Mouse (Mus musculus): ENCODE results near the gene Kctd19. TPM values are rescaled to one million over a fixed set of nuclear protein-coding genes. Genes with fewer than 3 reads are reported as not detected.

The Kctd19 gene
- polyA plus RNA-seq, 2 experiments = not detected

DNA sequence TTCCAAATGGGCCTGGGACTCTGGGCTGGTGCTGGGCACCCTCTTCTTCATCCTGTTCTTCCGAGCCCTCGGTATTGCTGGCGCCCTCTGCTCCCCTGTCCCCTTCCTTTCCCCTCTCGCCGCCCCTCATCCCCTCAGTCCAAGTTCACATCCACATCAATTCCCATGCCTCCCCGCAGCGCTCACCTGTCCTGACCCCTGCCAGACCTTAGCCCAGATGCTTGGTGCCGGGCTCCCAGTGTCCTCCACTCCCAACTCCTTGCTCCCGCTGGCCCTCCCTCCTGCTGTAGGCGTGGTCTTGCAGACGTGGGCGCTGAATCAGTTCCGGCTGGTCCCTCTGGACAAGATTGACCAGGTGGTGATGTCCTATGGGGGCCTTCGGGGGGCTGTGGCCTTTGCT lies 56.6 kb downstream of the Kctd19 start:
- Histone ChIP-seq H3K27ac (no peak overlapping the region), H3K9ac (replicated peaks) (no peak overlapping the region), H3K27me3 (ENCODE audit: control insufficient read depth, insufficient read depth, low read length) (no peaks in the 10 kb centered on the region), H3K36me3 (replicated peaks; ENCODE audit: control insufficient read depth, insufficient read depth, low read depth) (no peaks in the 10 kb centered on the region), H3K4me3 (ENCODE audit: insufficient read depth in 1 of 2, low read depth in 2 of 2, low read length in 2 of 2) (no peak overlapping the region), H3K4me2 (ENCODE audit: low read depth) (no peak overlapping the region), H3K9me3 (ENCODE audit: control insufficient read depth, low read length) (no peaks in the 10 kb centered on the region), H3K4me1 (replicated peaks; ENCODE audit: control insufficient read depth in 2 of 2, insufficient read depth in 2 of 2, low read length in 1 of 2) (0 out of 4 replicates have a peak, but pooled peaks cover 0 to 4% of the 10 kb centered on the region in 2 experiments)
- DNase-seq (ENCODE audit: low read depth in 3 of 3, low spot score in 3 of 3) (no peak), ATAC-seq (ENCODE audit: insufficient read depth) (no peak)
- TF ChIP-seq CTCF (IDR thresholded peaks at IDR 0.05; ENCODE audit: low read depth) (no peak), EP300 (IDR thresholded peaks at IDR 0.05; ENCODE audit: low read depth) (no peak)
- WGBS (ENCODE audit: insufficient replicate concordance) = 74% methylated on average over 14 of the region's 14 CpGs

GRCm38 (mm10) chr8:105355179-105356024 lies 57.9 kb downstream of the Kctd19 start:
- no peak overlapping the region for H3K4me2 ChIP-seq (ENCODE audit: low read depth)
- H3K9ac ChIP-seq (replicated peaks) = no peak overlapping the region
- DNase-seq (ENCODE audit: low read depth in 3 of 3, low spot score in 3 of 3) = no peak
- no peaks in the 10 kb centered on the region for H3K9me3 ChIP-seq (ENCODE audit: control insufficient read depth, low read length)
- no peak overlapping the region for H3K4me3 ChIP-seq (ENCODE audit: insufficient read depth in 1 of 2, low read depth in 2 of 2, low read length in 2 of 2)
- H3K4me1 ChIP-seq (replicated peaks; ENCODE audit: control insufficient read depth in 2 of 2, insufficient read depth in 2 of 2, low read length in 1 of 2) = 0 out of 4 replicates have a peak, but pooled peaks cover 0 to 4% of the 10 kb centered on the region in 2 experiments
- 42% methylated on average over 26 of the region's 26 CpGs for WGBS (ENCODE audit: insufficient replicate concordance)
- no peaks in the 10 kb centered on the region for H3K36me3 ChIP-seq (replicated peaks; ENCODE audit: control insufficient read depth, insufficient read depth, low read depth)
- no peak for ATAC-seq (ENCODE audit: insufficient read depth)
- no peak overlapping the region for H3K27ac ChIP-seq
- peaks cover 11% of the 10 kb centered on the region for H3K27me3 ChIP-seq (ENCODE audit: control insufficient read depth, insufficient read depth, low read length)
- TF ChIP-seq CTCF (IDR thresholded peaks at IDR 0.05; ENCODE audit: low read depth) (no peak), EP300 (IDR thresholded peaks at IDR 0.05; ENCODE audit: low read depth) (no peak)

DNA sequence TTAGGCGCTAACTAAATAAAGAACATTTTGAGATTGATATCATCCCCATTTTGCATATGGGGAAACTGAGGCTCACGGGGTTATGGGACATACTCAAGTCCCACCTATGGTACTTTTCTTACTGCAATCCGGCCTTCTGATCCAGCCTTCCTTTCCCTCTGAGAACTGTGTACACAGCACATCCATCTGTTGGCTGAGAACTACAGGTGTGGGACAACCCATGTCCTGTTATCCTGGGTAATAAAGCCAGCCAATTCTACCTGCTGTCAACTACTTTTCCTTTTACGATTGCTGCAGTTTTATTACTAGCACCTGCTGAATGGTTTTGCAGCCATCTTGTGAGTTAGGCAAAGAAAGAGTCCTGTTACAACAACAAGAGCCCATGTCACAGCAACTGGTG lies 58.8 kb downstream of the Kctd19 start:
- Histone ChIP-seq H3K27me3 (ENCODE audit: control insufficient read depth, insufficient read depth, low read length) (peaks cover 19% of the 10 kb centered on the region), H3K9ac (replicated peaks) (no peak overlapping the region), H3K27ac (no peak overlapping the region), H3K4me1 (replicated peaks; ENCODE audit: control insufficient read depth in 2 of 2, insufficient read depth in 2 of 2, low read length in 1 of 2) (0 out of 4 replicates have a peak, but pooled peaks cover 0 to 4% of the 10 kb centered on the region in 2 experiments), H3K4me2 (ENCODE audit: low read depth) (no peak overlapping the region), H3K36me3 (replicated peaks; ENCODE audit: control insufficient read depth, insufficient read depth, low read depth) (no peaks in the 10 kb centered on the region), H3K9me3 (ENCODE audit: control insufficient read depth, low read length) (no peaks in the 10 kb centered on the region), H3K4me3 (ENCODE audit: insufficient read depth in 1 of 2, low read depth in 2 of 2, low read length in 2 of 2) (no peak overlapping the region)
- DNase-seq (ENCODE audit: low read depth in 3 of 3, low spot score in 3 of 3) (no peak), ATAC-seq (ENCODE audit: insufficient read depth) (no peak)
- WGBS (ENCODE audit: insufficient replicate concordance) = 71% methylated on average over 4 of the region's 4 CpGs
- TF ChIP-seq EP300 (IDR thresholded peaks at IDR 0.05; ENCODE audit: low read depth) = no peak
- TF ChIP-seq CTCF (IDR thresholded peaks at IDR 0.05; ENCODE audit: low read depth) = no peak

GRCm38 (mm10) chr8:105353583-105354135 lies 59.6 kb downstream of the Kctd19 start:
- no peaks in the 10 kb centered on the region for H3K36me3 ChIP-seq (replicated peaks; ENCODE audit: control insufficient read depth, insufficient read depth, low read depth)
- peaks cover 28% of the 10 kb centered on the region for H3K27me3 ChIP-seq (ENCODE audit: control insufficient read depth, insufficient read depth, low read length)
- H3K4me1 ChIP-seq (replicated peaks; ENCODE audit: control insufficient read depth in 2 of 2, insufficient read depth in 2 of 2, low read length in 1 of 2) = peaks cover 1 to 4% of the 10 kb centered on the region in 2 experiments; a peak in 1 of 4 replicates
- no peak overlapping the region for H3K4me3 ChIP-seq (ENCODE audit: insufficient read depth in 1 of 2, low read depth in 2 of 2, low read length in 2 of 2)
- WGBS (ENCODE audit: insufficient replicate concordance) = 66% methylated on average over 8 of the region's 8 CpGs
- no peak overlapping the region for H3K4me2 ChIP-seq (ENCODE audit: low read depth)
- TF ChIP-seq EP300 (IDR thresholded peaks at IDR 0.05; ENCODE audit: low read depth) = no peak
- TF ChIP-seq CTCF (IDR thresholded peaks at IDR 0.05; ENCODE audit: low read depth) = no peak
- no peak overlapping the region for H3K9ac ChIP-seq (replicated peaks)
- no peak for ATAC-seq (ENCODE audit: insufficient read depth)
- DNase-seq (ENCODE audit: low read depth in 3 of 3, low spot score in 3 of 3) = no peak
- H3K27ac ChIP-seq = no peak overlapping the region
- no peaks in the 10 kb centered on the region for H3K9me3 ChIP-seq (ENCODE audit: control insufficient read depth, low read length)

GRCm38 (mm10) chr8:105350186-105350585 lies 63.1 kb downstream of the Kctd19 start:
- Histone ChIP-seq H3K36me3 (replicated peaks; ENCODE audit: control insufficient read depth, insufficient read depth, low read depth) (no peaks in the 10 kb centered on the region), H3K4me3 (ENCODE audit: insufficient read depth in 1 of 2, low read depth in 2 of 2, low read length in 2 of 2) (no peak overlapping the region), H3K9ac (replicated peaks) (no peak overlapping the region), H3K27ac (no peak overlapping the region), H3K27me3 (ENCODE audit: control insufficient read depth, insufficient read depth, low read length) (peaks cover 51% of the 10 kb centered on the region), H3K4me2 (ENCODE audit: low read depth) (no peak overlapping the region), H3K4me1 (replicated peaks; ENCODE audit: control insufficient read depth in 2 of 2, insufficient read depth in 2 of 2, low read length in 1 of 2) (peaks cover 9 to 10% of the 10 kb centered on the region in 2 experiments; a peak in 3 of 4 replicates), H3K9me3 (ENCODE audit: control insufficient read depth, low read length) (no peaks in the 10 kb centered on the region)
- WGBS (ENCODE audit: insufficient replicate concordance) = 49% methylated on average over 7 of the region's 7 CpGs
- ATAC-seq (ENCODE audit: insufficient read depth) = no peak
- no peak for DNase-seq (ENCODE audit: low read depth in 3 of 3, low spot score in 3 of 3)
- TF ChIP-seq EP300 (IDR thresholded peaks at IDR 0.05; ENCODE audit: low read depth) (no peak), CTCF (IDR thresholded peaks at IDR 0.05; ENCODE audit: low read depth) (no peak)

Measured in liver, embryonic 14.5 days (tissue).